In the genomic region with DNA sequence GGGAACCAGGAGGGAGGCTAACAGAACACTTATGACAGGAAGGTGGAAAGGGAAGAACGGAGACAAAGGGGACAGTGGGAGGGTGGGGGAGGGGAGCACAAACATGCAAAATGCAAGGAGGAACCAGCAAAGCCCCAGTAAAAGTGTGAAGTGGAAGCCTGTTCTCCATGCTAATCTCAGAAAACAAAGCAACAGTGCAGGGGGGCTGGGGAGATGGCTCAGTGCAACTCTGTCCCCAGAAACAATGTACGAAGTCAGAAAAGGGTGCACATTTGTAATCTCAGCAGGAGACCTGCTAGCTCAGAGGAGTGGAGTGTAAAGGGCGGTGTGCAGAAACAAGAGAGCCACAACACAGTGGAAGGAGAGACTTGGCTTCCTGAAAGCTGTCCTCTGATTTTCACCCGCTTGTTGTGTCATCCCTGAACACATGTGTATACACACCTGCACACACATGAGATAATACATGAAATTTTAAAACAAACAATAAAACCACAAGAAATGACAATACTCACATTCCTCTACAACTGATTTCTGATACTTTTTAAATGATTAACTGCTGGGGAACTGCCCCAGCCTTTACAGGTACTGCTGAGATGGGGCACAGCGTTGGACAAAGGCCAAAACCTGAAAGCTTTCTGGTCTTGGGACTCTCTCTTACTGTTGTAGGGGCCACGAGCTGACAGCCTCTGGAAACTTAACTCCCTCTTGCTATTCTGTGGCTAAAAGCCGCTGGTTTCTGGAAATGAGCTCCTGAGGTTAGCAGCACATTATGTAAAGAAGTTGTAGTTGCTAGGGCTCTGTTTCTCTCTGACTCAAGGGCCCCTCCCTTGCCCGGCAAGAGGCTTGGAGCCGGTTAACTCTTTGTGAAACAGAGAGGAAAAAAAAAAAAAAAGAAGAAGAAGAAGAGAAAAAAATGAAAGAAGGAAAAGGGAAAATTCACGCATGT, we compare ENCODE assay signal across 8 mouse cellular contexts. TPM values are rescaled to one million over a fixed set of nuclear protein-coding genes. Genes with fewer than 3 reads are reported as not detected.
A peak's percentile ranks its signal among the peaks of the same experiment; 100 is the strongest.
DNase-seq lines count a peak whose midpoint lies in the region; ATAC-seq and TF ChIP-seq lines count a peak whose summit lies in the region.

No protein-coding gene starts in this region.

- H3K9me3 ChIP-seq in limb, embryonic 10.5 days (replicated peaks), result no peaks in the 10 kb centered on the region
- no peaks in the 10 kb centered on the region for H3K9me3 ChIP-seq in neural tube, embryonic 12.5 days

- peak; percentile 57 for ATAC-seq in granulocyte monocyte progenitor cell, adult 5-6 weeks (replicated peaks; ENCODE audit: poor library complexity, severe bottlenecking)
- ATAC-seq in neural tube, embryonic 12.5 days (ENCODE audit: low FRiP score, low read depth), result peak; percentile 65

- peak overlapping the region; percentile 47; the same call in 1 of the 2 replicates for H3K27ac ChIP-seq in left cerebral cortex, adult 2 months
- H3K27ac ChIP-seq in limb, embryonic 10.5 days, result peak overlapping the region; percentile 70
- H3K27ac ChIP-seq in neural tube, embryonic 12.5 days, result no peak overlapping the region

- intact Hi-C loops in left cerebral cortex, adult 2 months (cut with DNase I), result no loop called here
- intact Hi-C loops in left cerebral cortex, postnatal 36 days (cut with DNase I), result no loop called here

- H3K9ac ChIP-seq in neural tube, embryonic 12.5 days, result no peak overlapping the region

- DNase-seq in left cerebral cortex, adult 2 months (ENCODE audit: extremely low spot score in 1 of 2, low spot score in 2 of 2), result no peak
- no peak for DNase-seq in left cerebral cortex, adult 9 months (ENCODE audit: low spot score in 2 of 2)
- DNase-seq in limb, embryonic 10.5 days (ENCODE audit: low spot score), result no peak
- no peak for DNase-seq in natural killer cell, adult 2 months (ENCODE audit: low spot score in 2 of 2)
- DNase-seq in left cerebral cortex, adult 11 months (ENCODE audit: low spot score), result no peak
- no peak for DNase-seq in left cerebral cortex, postnatal 36 days (ENCODE audit: low spot score in 2 of 2)

- TF ChIP-seq CTCF in left cerebral cortex, adult 2 months (IDR thresholded peaks at IDR 0.05), result no peak

- no peaks in the 10 kb centered on the region for H3K36me3 ChIP-seq in limb, embryonic 10.5 days
- no peaks in the 10 kb centered on the region for H3K36me3 ChIP-seq in neural tube, embryonic 12.5 days

- H3K4me3 ChIP-seq in left cerebral cortex, adult 2 months, result no peak overlapping the region
- no peak overlapping the region for H3K4me3 ChIP-seq in limb, embryonic 10.5 days
- no peak overlapping the region for H3K4me3 ChIP-seq in neural tube, embryonic 12.5 days

- peak overlapping the region; percentile 30 for H3K4me2 ChIP-seq in neural tube, embryonic 12.5 days (replicated peaks)

- 18% methylated on average over 10 of the region's 10 CpGs for WGBS in limb, embryonic 10.5 days
- WGBS in neural tube, embryonic 12.5 days, result 8% methylated on average over 10 of the region's 10 CpGs

- peaks cover 23% of the 10 kb centered on the region for H3K4me1 ChIP-seq in limb, embryonic 10.5 days
- peaks cover 18% of the 10 kb centered on the region for H3K4me1 ChIP-seq in neural tube, embryonic 12.5 days

- H3K27me3 ChIP-seq in limb, embryonic 10.5 days (ENCODE audit: low read depth, poor library complexity, severe bottlenecking), result no peaks in the 10 kb centered on the region
- no peaks in the 10 kb centered on the region for H3K27me3 ChIP-seq in neural tube, embryonic 12.5 days (replicated peaks)

RNA-seq across cellular contexts. Expression of a gene that starts 11.4 kb away (rescaled TPM):
- 100 to 1,000 TPM; 191 to 204 TPM for total RNA-seq in left cerebral cortex, adult 2 months (2021)
- total RNA-seq in granulocyte monocyte progenitor cell, adult 5-6 weeks (2014; fragmentation: Nextera tagmentation), result 27.1 and 34.2 TPM in 2 replicates
- total RNA-seq in granulocyte monocyte progenitor cell, adult 5-6 weeks (2017), result 26.4 and 30.3 TPM in 2 replicates
- 29.6 and 36.2 TPM in 2 replicates for polyA plus RNA-seq in limb, embryonic 10.5 days (2016; fragmentation: Nextera tagmentation; extraction: Ambion mirVana)
- polyA plus RNA-seq in neural tube, embryonic 12.5 days (2016; fragmentation: Nextera tagmentation; extraction: Ambion mirVana), result 59.8 and 61.4 TPM in 2 replicates
- total RNA-seq in left cerebral cortex, postnatal 36 days (2021), result 100 to 1,000 TPM; 192 to 199 TPM

RNA-seq across cellular contexts. Expression of a gene that starts 22.9 kb away (rescaled TPM):
- 10 to 100 TPM; 15.7 to 17.9 TPM for total RNA-seq in left cerebral cortex, adult 2 months (2021)
- not detected in 2 replicates for total RNA-seq in granulocyte monocyte progenitor cell, adult 5-6 weeks (2014; fragmentation: Nextera tagmentation)
- total RNA-seq in granulocyte monocyte progenitor cell, adult 5-6 weeks (2017), result not detected in 2 replicates
- 0.98 and 2.0 TPM in 2 replicates for polyA plus RNA-seq in limb, embryonic 10.5 days (2016; fragmentation: Nextera tagmentation; extraction: Ambion mirVana)
- polyA plus RNA-seq in neural tube, embryonic 12.5 days (2016; fragmentation: Nextera tagmentation; extraction: Ambion mirVana), result 2.1 and 3.0 TPM in 2 replicates
- total RNA-seq in left cerebral cortex, postnatal 36 days (2021), result 10 to 100 TPM; 13.2 to 14.4 TPM

RNA-seq across cellular contexts. Expression of a gene that starts 59.3 kb away (rescaled TPM):
- total RNA-seq in left cerebral cortex, adult 2 months (2021), result 100 to 1,000 TPM; 173 to 182 TPM
- total RNA-seq in granulocyte monocyte progenitor cell, adult 5-6 weeks (2014; fragmentation: Nextera tagmentation), result 412 and 454 TPM in 2 replicates
- 535 and 555 TPM in 2 replicates for total RNA-seq in granulocyte monocyte progenitor cell, adult 5-6 weeks (2017)
- 754 and 870 TPM in 2 replicates for polyA plus RNA-seq in limb, embryonic 10.5 days (2016; fragmentation: Nextera tagmentation; extraction: Ambion mirVana)
- 578 and 583 TPM in 2 replicates for polyA plus RNA-seq in neural tube, embryonic 12.5 days (2016; fragmentation: Nextera tagmentation; extraction: Ambion mirVana)
- total RNA-seq in left cerebral cortex, postnatal 36 days (2021), result 100 to 1,000 TPM; 180 to 184 TPM

RNA-seq across cellular contexts. Expression of a gene that starts 59.4 kb away (rescaled TPM):
- 10 to 100 TPM; 11.3 to 12.1 TPM for total RNA-seq in left cerebral cortex, adult 2 months (2021)
- 8.6 and 13.0 TPM in 2 replicates for total RNA-seq in granulocyte monocyte progenitor cell, adult 5-6 weeks (2014; fragmentation: Nextera tagmentation)
- 7.7 and 11.1 TPM in 2 replicates for total RNA-seq in granulocyte monocyte progenitor cell, adult 5-6 weeks (2017)
- polyA plus RNA-seq in limb, embryonic 10.5 days (2016; fragmentation: Nextera tagmentation; extraction: Ambion mirVana), result 13.7 and 14.7 TPM in 2 replicates
- 10.9 and 12.3 TPM in 2 replicates for polyA plus RNA-seq in neural tube, embryonic 12.5 days (2016; fragmentation: Nextera tagmentation; extraction: Ambion mirVana)
- total RNA-seq in left cerebral cortex, postnatal 36 days (2021), result 10 to 100 TPM in 1 of 2 experiments, 1 to 10 TPM in 1; 9.2 to 12.8 TPM

Comparison
In these comparisons a context has a peak if more than half of its experiments do, and no peak if none do; other contexts are left out.
1. RNA of a gene that starts 11.4 kb away (total RNA-seq): 191 to 204 TPM in left cerebral cortex, adult 2 months and 192 to 199 TPM in left cerebral cortex, postnatal 36 days; 26.4 to 34.2 TPM in granulocyte monocyte progenitor cell, adult 5-6 weeks; every median in the first group is over 4 times any median in the second.
2. RNA of a gene that starts 22.9 kb away (total RNA-seq): 15.7 to 17.9 TPM in left cerebral cortex, adult 2 months and 13.2 to 14.4 TPM in left cerebral cortex, postnatal 36 days; not detected in granulocyte monocyte progenitor cell, adult 5-6 weeks; every median in the first group is over 10 times any median in the second.